Mouse (Mus musculus) heart, embryonic 13.5 days (tissue): Measurements from ENCODE around the gene Cdkal1. TPM values are rescaled to one million over a fixed set of nuclear protein-coding genes. Genes with fewer than 3 reads are reported as not detected.

Experiments used
- ATAC-seq: fragments of 200-750 bp; cut with Nextera tagmentation; 2 replicates; pipeline ENCODE4 v1.8.0; 2017; ENCODE audit warnings: moderate TSS enrichment; ENCODE audit not compliant: insufficient number of reproducible peaks, low FRiP score, low TSS enrichment; ENCODE audit errors: extremely low read depth
- H3K27ac ChIP-seq: fragments of 300-500 bp; sonication (generic); replicated peaks from 2 replicates; pipeline ENCODE4 v1.5.1; 2015; ENCODE audit warnings: moderate library complexity, mild to moderate bottlenecking, inconsistent platforms
- H3K27me3 ChIP-seq: fragments of 300-500 bp; sonication (generic); replicated peaks from 2 replicates; pipeline ENCODE4 v1.6.1; 2015; ENCODE audit warnings: mild to moderate bottlenecking, inconsistent platforms
- H3K36me3 ChIP-seq: fragments of 300-500 bp; sonication (generic); 2 replicates; pipeline ENCODE4 v1.6.1; 2015; ENCODE audit warnings: mild to moderate bottlenecking, inconsistent platforms
- H3K4me1 ChIP-seq: fragments of 300-500 bp; sonication (generic); 2 replicates; pipeline ENCODE4 v1.6.1; 2015; ENCODE audit warnings: inconsistent platforms
- H3K4me2 ChIP-seq: fragments of 300-500 bp; sonication (generic); 2 replicates; pipeline ENCODE4 v1.6.1; 2015; ENCODE audit warnings: inconsistent platforms, mild to moderate bottlenecking, moderate library complexity
- H3K4me3 ChIP-seq: fragments of 300-500 bp; sonication (generic); 2 replicates; pipeline ENCODE4 v1.5.1; 2015; ENCODE audit warnings: moderate library complexity, mild to moderate bottlenecking, inconsistent platforms
- H3K9ac ChIP-seq: fragments of 300-500 bp; sonication (generic); 2 replicates; pipeline ENCODE4 v1.6.1; 2015; ENCODE audit warnings: inconsistent platforms, mild to moderate bottlenecking, moderate library complexity
- H3K9me3 ChIP-seq: fragments of 300-500 bp; sonication (generic); 2 replicates; pipeline ENCODE4 v1.6.1; 2016; ENCODE audit warnings: inconsistent platforms
- WGBS: fragments of 180-500 bp; shearing (Covaris S2); methylation state at CpG from one replicate; pipeline ENCODE4 v1.1.7; 2015; ENCODE audit warnings: mixed read lengths; 5-methylcytosine and 5-hydroxymethylcytosine counted together
- polyA plus RNA-seq: library from polyadenylated mRNA; unstranded; fragments of >200 nt; fragmentation: Nextera tagmentation; extraction: Ambion mirVana; gene quantifications from 2 replicates; pipeline ENCODE4 v1.2.1, GENCODE M21; 2015

Gene Cdkal1
- polyA plus RNA-seq, 1 experiment from 2014 or later, result 19.7 TPM

DNA sequence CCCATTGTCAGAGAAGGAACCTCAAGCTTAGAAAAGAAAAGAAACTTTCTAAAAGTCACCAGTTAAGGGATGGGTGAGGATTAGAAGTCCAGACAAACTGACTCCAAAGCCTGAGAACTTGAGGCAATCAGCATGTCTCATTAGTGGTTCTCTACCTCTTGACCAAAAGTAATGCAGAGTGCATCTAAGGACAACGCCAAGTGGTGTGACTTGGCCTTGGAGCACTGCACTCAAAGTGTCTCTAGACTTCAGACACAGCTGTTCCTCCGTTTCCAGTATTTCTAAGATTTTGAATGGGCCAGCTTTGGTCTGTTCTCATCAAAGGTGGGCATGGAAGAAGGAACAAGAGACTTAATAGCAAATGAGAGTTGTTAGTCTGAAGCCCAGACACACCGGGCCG is 74.1 kb downstream of the Cdkal1 start:
- no peak for ATAC-seq
- H3K9me3 ChIP-seq, result no peaks in the 10 kb centered on the region
- H3K9ac ChIP-seq, result no peak overlapping the region
- peaks cover 20% of the 10 kb centered on the region for H3K4me1 ChIP-seq
- no peak overlapping the region for H3K4me3 ChIP-seq
- whole genome bisulfite sequencing, result 93% methylated on average over 4 of the region's 4 CpGs
- no peaks in the 10 kb centered on the region for H3K27me3 ChIP-seq
- peak overlapping the region; percentile 61; the same call in 1 of the 2 replicates for H3K27ac ChIP-seq
- H3K36me3 ChIP-seq, result no peaks in the 10 kb centered on the region
- no peak overlapping the region for H3K4me2 ChIP-seq

DNA sequence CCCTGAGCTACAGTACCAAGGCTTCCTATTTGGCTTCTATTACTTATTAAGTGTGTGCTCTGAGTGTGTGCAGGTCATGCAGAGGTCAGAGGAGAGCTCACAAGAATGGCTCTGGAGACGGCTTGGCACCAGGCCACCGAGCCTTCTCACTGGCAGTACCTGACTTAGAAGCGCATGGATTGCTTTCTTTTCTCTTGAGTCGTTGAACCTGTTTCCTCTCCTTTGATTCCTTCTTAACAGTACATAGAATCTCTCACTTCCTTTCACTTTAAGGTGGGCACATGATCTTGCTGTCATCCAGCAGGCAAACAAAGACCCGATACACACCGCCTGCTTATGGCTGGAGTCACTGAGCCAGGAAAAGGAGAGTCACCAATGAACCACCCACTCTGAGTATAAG is 74.8 kb downstream of the Cdkal1 start:
- Histone ChIP-seq H3K27ac (peak overlapping the region; percentile 61), H3K9ac (no peak overlapping the region), H3K9me3 (no peaks in the 10 kb centered on the region), H3K4me3 (no peak overlapping the region), H3K27me3 (no peaks in the 10 kb centered on the region), H3K4me1 (peaks cover 20% of the 10 kb centered on the region), H3K4me2 (peak overlapping the region; percentile 23), H3K36me3 (no peaks in the 10 kb centered on the region)
- 24% methylated on average over 6 of the region's 6 CpGs for WGBS
- no peak; the same call in 1 of the 2 replicates for ATAC-seq

DNA sequence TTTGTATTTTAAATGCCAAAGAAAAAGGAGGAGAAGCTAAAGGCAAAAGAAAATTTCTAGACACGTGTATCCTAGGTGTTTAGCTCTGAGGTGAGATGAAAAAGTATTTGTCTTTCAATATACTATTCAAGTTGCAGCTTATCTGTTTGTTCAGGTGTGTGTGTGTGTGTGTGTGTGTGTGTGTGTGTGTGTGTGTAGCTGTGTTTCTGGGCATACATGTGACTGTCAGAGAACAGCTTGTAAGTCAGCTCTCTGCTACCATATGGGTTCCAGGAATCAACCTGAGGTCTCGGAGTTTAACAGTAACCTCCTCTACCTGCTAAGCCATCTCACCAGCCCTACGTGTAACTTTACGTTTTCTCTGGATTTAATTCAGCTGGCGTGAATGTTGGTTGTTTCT is 76.0 kb downstream of the Cdkal1 start:
- H3K27ac ChIP-seq, result no peak overlapping the region
- H3K36me3 ChIP-seq, result no peaks in the 10 kb centered on the region
- H3K9me3 ChIP-seq, result no peaks in the 10 kb centered on the region
- ATAC-seq, result no peak
- no peaks in the 10 kb centered on the region for H3K27me3 ChIP-seq
- WGBS, result 88% methylated on average over 5 of the region's 5 CpGs
- H3K4me2 ChIP-seq, result no peak overlapping the region
- H3K9ac ChIP-seq, result no peak overlapping the region
- no peak overlapping the region for H3K4me3 ChIP-seq
- H3K4me1 ChIP-seq, result peaks cover 22% of the 10 kb centered on the region

DNA sequence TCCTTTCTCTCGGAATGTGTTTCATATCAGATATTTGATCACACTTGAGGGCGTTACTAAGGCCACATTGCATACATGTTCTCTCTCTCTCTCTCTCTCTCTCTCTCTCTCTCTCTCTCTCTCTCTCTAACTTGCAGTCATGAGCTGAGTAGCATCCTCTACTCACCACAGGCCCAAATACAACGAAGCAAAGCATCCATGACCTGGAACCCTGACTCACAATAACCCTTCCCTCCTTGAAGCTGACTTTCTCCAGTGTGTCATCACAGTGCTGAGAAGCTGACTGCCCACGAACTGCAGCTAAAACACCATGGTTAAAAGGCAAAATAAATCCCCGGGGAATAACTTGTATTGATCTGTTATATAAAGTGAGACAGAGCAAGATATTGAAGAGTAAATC is 76.4 kb downstream of the Cdkal1 start:
- no peak for ATAC-seq
- no peaks in the 10 kb centered on the region for H3K36me3 ChIP-seq
- 70% methylated on average over 5 of the region's 5 CpGs for WGBS

DNA sequence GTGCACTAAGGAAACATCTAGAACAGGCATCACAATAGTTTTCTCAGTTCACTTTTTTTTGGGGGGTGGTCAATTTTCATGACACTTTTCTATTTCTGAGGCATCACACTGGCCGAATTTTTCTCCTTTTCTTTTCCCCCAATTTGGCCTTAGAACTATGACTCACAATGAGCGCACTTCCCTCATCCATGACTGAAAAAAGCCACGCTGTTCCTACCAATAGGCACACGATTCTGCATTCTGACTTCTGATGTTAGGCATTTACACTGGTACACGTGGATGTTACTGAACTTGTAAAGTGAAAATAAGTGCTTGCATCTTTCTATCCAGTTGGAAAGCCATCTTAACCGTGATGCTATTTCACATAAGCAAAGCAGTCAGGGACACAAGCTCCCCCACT is 77.3 kb downstream of the Cdkal1 start:
- Histone ChIP-seq H3K9ac (no peak overlapping the region), H3K4me1 (peaks cover 34% of the 10 kb centered on the region), H3K36me3 (no peaks in the 10 kb centered on the region), H3K4me3 (no peak overlapping the region), H3K9me3 (no peaks in the 10 kb centered on the region), H3K27ac (no peak overlapping the region), H3K4me2 (no peak overlapping the region), H3K27me3 (no peaks in the 10 kb centered on the region)
- 78% methylated on average over 6 of the region's 6 CpGs for WGBS
- no peak for ATAC-seq

More for the DNA sequence above, 76.4 kb downstream of the Cdkal1 start:
- Histone ChIP-seq H3K4me1 (peaks cover 26% of the 10 kb centered on the region), H3K27me3 (no peaks in the 10 kb centered on the region), H3K9ac (no peak overlapping the region), H3K27ac (no peak overlapping the region), H3K4me3 (no peak overlapping the region), H3K9me3 (no peaks in the 10 kb centered on the region), H3K4me2 (no peak overlapping the region)

DNA sequence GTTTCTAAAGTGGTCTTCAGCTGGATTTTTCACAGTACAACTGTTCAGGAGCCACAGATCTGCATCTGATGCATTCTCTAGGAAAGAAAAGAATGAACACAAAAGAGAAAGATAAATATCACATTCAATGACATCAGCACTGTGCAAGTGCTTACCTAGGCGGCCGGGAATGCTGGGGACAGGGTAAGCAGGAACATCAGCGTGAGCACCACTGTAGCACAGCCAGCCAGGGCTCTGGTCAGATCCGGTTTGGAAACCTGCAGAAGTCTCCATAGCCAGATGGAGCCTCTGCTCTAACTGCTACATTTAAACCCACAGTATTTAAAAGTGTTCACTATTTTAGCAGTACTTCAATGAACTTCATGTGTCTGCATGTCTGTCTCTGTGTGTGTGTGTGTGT is 78.2 kb downstream of the Cdkal1 start:
- no peak overlapping the region for H3K4me2 ChIP-seq
- no peak overlapping the region for H3K4me3 ChIP-seq
- H3K9ac ChIP-seq, result no peak overlapping the region
- H3K9me3 ChIP-seq, result no peaks in the 10 kb centered on the region
- H3K27me3 ChIP-seq, result no peaks in the 10 kb centered on the region
- H3K36me3 ChIP-seq, result no peaks in the 10 kb centered on the region
- H3K27ac ChIP-seq, result no peak overlapping the region
- 73% methylated on average over 4 of the region's 4 CpGs for WGBS
- ATAC-seq, result no peak
- peaks cover 34% of the 10 kb centered on the region for H3K4me1 ChIP-seq

DNA sequence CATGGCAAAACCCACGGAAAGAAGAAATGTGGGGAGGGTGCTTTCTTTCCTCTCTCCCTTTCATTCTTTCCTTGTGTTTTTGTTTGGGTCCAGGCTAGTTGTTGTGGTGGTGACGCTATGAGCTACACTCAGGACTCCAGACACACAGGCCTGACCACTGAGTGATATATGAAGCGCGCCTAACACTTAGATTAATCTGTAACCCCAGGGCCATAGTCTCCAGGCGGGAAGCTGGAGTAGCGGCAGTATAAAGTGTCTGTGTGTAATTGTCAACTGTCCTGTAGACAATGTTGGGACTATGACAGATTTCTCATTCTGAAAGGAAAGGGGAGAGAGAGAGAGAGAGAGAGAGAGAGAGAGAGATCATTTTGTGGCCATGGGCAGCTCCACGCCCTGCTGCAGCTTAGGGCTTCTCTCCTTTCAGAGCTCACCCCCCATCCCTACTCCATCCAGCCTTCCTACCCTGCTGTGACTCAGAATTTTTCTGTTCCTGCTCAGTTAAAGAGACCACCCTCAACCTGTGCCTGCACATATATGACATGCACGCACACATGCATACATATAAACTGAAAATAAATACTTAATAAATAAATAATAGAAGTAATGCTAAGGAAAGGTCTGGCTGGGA is 79.8 kb downstream of the Cdkal1 start:
- no peak for ATAC-seq
- H3K4me2 ChIP-seq, result no peak overlapping the region
- no peak overlapping the region for H3K27ac ChIP-seq
- no peaks in the 10 kb centered on the region for H3K27me3 ChIP-seq
- peaks cover 24% of the 10 kb centered on the region for H3K4me1 ChIP-seq
- 81% methylated on average over 8 of the region's 8 CpGs for WGBS
- H3K36me3 ChIP-seq, result no peaks in the 10 kb centered on the region
- no peaks in the 10 kb centered on the region for H3K9me3 ChIP-seq
- H3K9ac ChIP-seq, result no peak overlapping the region
- no peak overlapping the region for H3K4me3 ChIP-seq

DNA sequence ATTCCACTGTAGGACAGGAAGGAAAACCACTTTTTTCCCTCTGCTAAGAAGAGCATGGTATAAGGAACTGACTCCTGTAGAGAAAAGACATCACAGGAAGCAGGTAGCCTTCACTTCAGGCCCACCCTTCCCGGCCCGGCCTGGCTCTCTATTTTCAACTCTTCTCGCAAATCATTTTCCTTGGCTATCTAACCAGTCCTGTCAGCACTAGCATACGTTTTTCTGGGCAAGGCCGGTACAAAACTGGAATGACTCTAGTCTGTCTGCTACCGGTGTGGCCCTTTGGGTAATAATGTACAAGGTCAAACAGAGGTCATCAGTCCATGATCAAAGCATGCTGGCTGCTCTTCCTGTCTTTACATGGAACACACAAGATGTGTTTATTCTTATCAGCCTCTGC is 81.9 kb downstream of the Cdkal1 start:
- Histone ChIP-seq H3K27me3 (no peaks in the 10 kb centered on the region), H3K4me1 (peaks cover 36% of the 10 kb centered on the region), H3K36me3 (no peaks in the 10 kb centered on the region), H3K4me2 (no peak overlapping the region), H3K9ac (no peak overlapping the region), H3K9me3 (no peaks in the 10 kb centered on the region), H3K27ac (peak overlapping the region; percentile 66), H3K4me3 (no peak overlapping the region)
- ATAC-seq, result no peak
- 10% methylated on average over 6 of the region's 6 CpGs for WGBS

DNA sequence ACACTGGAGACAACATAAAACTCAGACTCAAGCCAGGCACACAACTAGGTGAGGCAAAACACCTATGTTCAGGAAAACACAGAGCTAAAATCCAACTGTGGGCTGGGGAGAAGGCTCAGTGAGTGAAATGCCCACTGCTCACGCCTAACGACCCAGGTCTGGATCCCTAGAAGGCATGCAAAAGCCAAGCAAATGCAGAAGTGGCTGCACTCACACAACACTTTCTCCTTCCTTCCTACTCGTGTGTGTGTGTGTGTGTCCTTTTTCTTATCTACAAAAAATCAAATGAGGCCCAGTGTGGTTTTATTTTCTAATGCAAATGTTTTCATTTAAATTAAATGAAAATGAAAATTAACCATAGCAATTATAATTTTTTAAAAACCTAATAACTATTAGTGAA is 82.5 kb downstream of the Cdkal1 start:
- Histone ChIP-seq H3K4me2 (no peak overlapping the region), H3K27ac (no peak overlapping the region), H3K9me3 (no peaks in the 10 kb centered on the region), H3K4me3 (no peak overlapping the region), H3K36me3 (no peaks in the 10 kb centered on the region), H3K4me1 (peaks cover 42% of the 10 kb centered on the region), H3K27me3 (no peaks in the 10 kb centered on the region), H3K9ac (no peak overlapping the region)
- 54% methylated on average over 3 of the region's 3 CpGs for WGBS
- no peak for ATAC-seq

DNA sequence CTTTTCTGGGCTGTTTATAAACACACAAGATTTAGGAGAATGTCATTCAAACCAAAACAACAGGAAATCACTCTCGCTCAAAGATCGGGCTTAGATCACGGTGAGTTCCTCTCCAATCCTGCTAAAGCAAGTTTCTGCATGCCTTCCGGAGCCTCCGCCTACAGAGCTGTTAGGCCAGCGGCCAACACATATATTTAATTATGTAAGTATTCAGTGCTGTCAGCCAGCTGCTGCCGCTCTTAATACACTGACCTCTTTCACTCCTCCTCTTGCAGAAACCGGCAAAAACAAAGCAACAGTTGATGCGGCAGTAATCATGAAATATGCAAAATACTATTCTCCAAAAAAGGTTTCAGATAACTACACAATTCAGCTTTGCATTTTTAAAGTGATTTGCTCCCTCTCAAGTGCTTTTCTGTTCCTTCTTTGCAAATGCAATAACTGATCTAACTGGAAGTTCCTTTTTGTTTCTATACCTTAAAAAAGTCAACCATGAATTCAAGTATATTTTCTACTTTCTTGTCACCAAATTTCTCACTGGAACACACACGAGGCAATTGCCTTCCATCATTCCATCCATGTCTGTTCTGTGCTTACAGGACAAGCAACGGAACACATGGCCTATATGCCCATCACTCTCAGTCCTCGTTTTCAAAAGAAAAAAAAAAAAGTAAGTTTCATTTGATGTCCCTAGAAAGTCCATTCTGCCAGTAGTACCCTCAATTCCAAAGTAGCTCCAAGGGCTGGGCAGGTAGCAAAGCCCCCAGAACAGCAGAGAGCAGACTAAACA is 85.6 kb downstream of the Cdkal1 start:
- no peaks in the 10 kb centered on the region for H3K27me3 ChIP-seq
- H3K9ac ChIP-seq, result no peak overlapping the region
- WGBS, result 48% methylated on average over 12 of the region's 12 CpGs
- ATAC-seq, result no peak
- no peak overlapping the region for H3K4me3 ChIP-seq
- H3K4me1 ChIP-seq, result peaks cover 63% of the 10 kb centered on the region
- H3K27ac ChIP-seq, result peak overlapping the region; percentile 65
- H3K9me3 ChIP-seq, result no peaks in the 10 kb centered on the region
- H3K36me3 ChIP-seq, result no peaks in the 10 kb centered on the region
- H3K4me2 ChIP-seq, result peak overlapping the region; percentile 24

DNA sequence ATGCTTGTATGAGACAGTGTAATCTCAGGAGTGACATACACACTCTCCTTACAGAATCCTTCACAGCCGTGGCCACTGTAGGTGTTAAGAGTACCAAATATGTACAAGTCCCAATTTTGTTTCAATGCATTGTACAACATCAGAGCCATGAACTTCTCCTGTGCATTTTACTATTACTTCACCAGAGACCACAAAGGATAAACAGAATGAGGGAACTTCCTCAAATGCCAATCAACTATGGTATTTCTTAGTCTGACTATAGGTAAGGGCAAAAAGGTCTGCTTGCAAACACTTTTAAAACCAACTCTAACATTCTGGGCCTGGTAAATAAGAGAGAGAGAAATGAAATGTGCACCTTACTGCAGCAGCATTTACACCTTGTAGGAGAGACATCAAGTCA is 87.4 kb downstream of the Cdkal1 start:
- Histone ChIP-seq H3K4me1 (peaks cover 54% of the 10 kb centered on the region), H3K9me3 (no peaks in the 10 kb centered on the region), H3K4me2 (no peak overlapping the region), H3K27me3 (no peaks in the 10 kb centered on the region), H3K36me3 (no peaks in the 10 kb centered on the region), H3K27ac (no peak overlapping the region), H3K4me3 (no peak overlapping the region), H3K9ac (no peak overlapping the region)
- ATAC-seq, result no peak
- WGBS, result 58% methylated on average over 1 of the region's 1 CpGs

DNA sequence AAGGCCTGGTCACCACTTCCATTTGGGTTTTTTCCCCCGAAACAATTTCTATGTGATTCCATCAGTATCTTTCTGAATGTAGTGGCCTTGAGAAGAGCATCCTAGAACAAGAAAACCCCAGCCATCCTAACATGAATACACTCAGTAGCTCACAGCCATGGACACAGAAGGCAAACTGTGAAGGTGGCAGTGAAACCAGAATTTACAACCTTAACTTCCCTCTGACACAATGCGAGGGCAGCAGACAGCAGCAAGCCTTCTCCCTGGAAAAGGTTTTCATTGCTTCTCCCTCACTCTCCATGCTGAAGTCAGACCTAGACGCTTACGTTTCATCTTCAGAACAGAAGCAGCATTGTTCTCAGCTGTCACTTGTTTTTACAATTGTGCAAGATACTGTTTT is 87.9 kb downstream of the Cdkal1 start:
- no peaks in the 10 kb centered on the region for H3K36me3 ChIP-seq
- H3K27me3 ChIP-seq, result no peaks in the 10 kb centered on the region
- peaks cover 54% of the 10 kb centered on the region for H3K4me1 ChIP-seq
- no peak overlapping the region for H3K4me3 ChIP-seq
- ATAC-seq, result no peak
- peak overlapping the region; percentile 24; the same call in 1 of the 2 replicates for H3K27ac ChIP-seq
- H3K9me3 ChIP-seq, result no peaks in the 10 kb centered on the region
- H3K9ac ChIP-seq, result no peak overlapping the region
- WGBS, result 65% methylated on average over 4 of the region's 4 CpGs
- H3K4me2 ChIP-seq, result no peak overlapping the region
